Mouse (Mus musculus): ENCODE measurements around the gene Scamp5. TPM values are rescaled to one million over a fixed set of nuclear protein-coding genes. Genes with fewer than 3 reads are reported as not detected.

The Scamp5 gene
- polyA plus RNA-seq, 1 experiment from 2014 or later, result 13.7 TPM

- Histone ChIP-seq H3K9me3 (ENCODE audit: control insufficient read depth, low read length) (peaks cover 14% of the 10 kb centered on the region), H3K36me3 (ENCODE audit: control insufficient read depth, insufficient read depth, low read length) (no peaks in the 10 kb centered on the region), H3K27ac (ENCODE audit: low read depth) (no peak overlapping the region), H3K4me3 (ENCODE audit: low read depth, low read length) (no peak overlapping the region), H3K9ac (ENCODE audit: low read length) (no peak overlapping the region), H3K27me3 (replicated peaks; ENCODE audit: control insufficient read depth, insufficient read depth, low read length) (no peaks in the 10 kb centered on the region), H3K4me1 (replicated peaks; ENCODE audit: control insufficient read depth, insufficient read depth, low read length) (no peaks in the 10 kb centered on the region), H3K4me2 (ENCODE audit: low read length) (no peak overlapping the region)
- no peak for DNase-seq (ENCODE audit: low spot score)
- ATAC-seq (replicated peaks; ENCODE audit: low FRiP score, low TSS enrichment, low read depth), result no peak
- 97% methylated on average over 2 of the region's 2 CpGs for WGBS
These were observed 69.1 kb downstream of the Scamp5 start for GRCm38 (mm10) chr9:57398773-57399172.

GRCm38 (mm10) chr9:57392892-57393291 is 75.0 kb downstream of the Scamp5 start:
- Histone ChIP-seq H3K4me1 (replicated peaks; ENCODE audit: control insufficient read depth, insufficient read depth, low read length) (no peaks in the 10 kb centered on the region), H3K9ac (ENCODE audit: low read length) (no peak overlapping the region), H3K27me3 (replicated peaks; ENCODE audit: control insufficient read depth, insufficient read depth, low read length) (no peaks in the 10 kb centered on the region), H3K4me3 (ENCODE audit: low read depth, low read length) (no peak overlapping the region), H3K36me3 (ENCODE audit: control insufficient read depth, insufficient read depth, low read length) (no peaks in the 10 kb centered on the region), H3K4me2 (ENCODE audit: low read length) (no peak overlapping the region), H3K27ac (ENCODE audit: low read depth) (peak overlapping the region; percentile 51; the same call in 1 of the 2 replicates), H3K9me3 (ENCODE audit: control insufficient read depth, low read length) (no peaks in the 10 kb centered on the region)
- ATAC-seq (replicated peaks; ENCODE audit: low FRiP score, low TSS enrichment, low read depth) (0 out of 2 replicates have a peak, but pooled peaks have one; percentile 58), DNase-seq (ENCODE audit: low spot score) (no peak)
- 33% methylated on average over 1 of the region's 1 CpGs for WGBS

Other genes starting within 250 kb of the Scamp5 start
- gene Trcg1, start 231.5 kb downstream of the Scamp5 start, polyA plus RNA-seq (2014; fragmentation: Nextera tagmentation; extraction: Ambion mirVana), result not detected in 2 replicates
- gene 1700017B05Rik, start 205.4 kb downstream of the Scamp5 start, polyA plus RNA-seq (2014; fragmentation: Nextera tagmentation; extraction: Ambion mirVana), result 41.2 and 42.1 TPM in 2 replicates
- gene Ppcdc, start 27.9 kb downstream of the Scamp5 start, polyA plus RNA-seq (2014; fragmentation: Nextera tagmentation; extraction: Ambion mirVana), result 27.5 and 29.2 TPM in 2 replicates
- gene Rpp25, start 36.0 kb upstream of the Scamp5 start, polyA plus RNA-seq (2014; fragmentation: Nextera tagmentation; extraction: Ambion mirVana), result 8.6 and 10.7 TPM in 2 replicates
- gene Cox5a, start 53.2 kb upstream of the Scamp5 start, polyA plus RNA-seq (2014; fragmentation: Nextera tagmentation; extraction: Ambion mirVana), result 622 and 687 TPM in 2 replicates
- 18.9 and 21.9 TPM in 2 replicates for gene Fam219b, start 69.5 kb upstream of the Scamp5 start, polyA plus RNA-seq (2014; fragmentation: Nextera tagmentation; extraction: Ambion mirVana)
- gene Mpi, start 84.7 kb upstream of the Scamp5 start, polyA plus RNA-seq (2014; fragmentation: Nextera tagmentation; extraction: Ambion mirVana), result 40.4 and 42.7 TPM in 2 replicates
- gene Scamp2, start 92.9 kb upstream of the Scamp5 start, polyA plus RNA-seq (2014; fragmentation: Nextera tagmentation; extraction: Ambion mirVana), result 75.5 and 80.2 TPM in 2 replicates
- gene Ulk3, start 121.4 kb upstream of the Scamp5 start, polyA plus RNA-seq (2014; fragmentation: Nextera tagmentation; extraction: Ambion mirVana), result 14.2 and 14.3 TPM in 2 replicates
- not detected in 2 replicates for gene Cplx3, start 138.2 kb upstream of the Scamp5 start, polyA plus RNA-seq (2014; fragmentation: Nextera tagmentation; extraction: Ambion mirVana)
- not detected in 2 replicates for gene Lman1l, start 152.7 kb upstream of the Scamp5 start, polyA plus RNA-seq (2014; fragmentation: Nextera tagmentation; extraction: Ambion mirVana)
- gene Csk, start 185.6 kb upstream of the Scamp5 start, polyA plus RNA-seq (2014; fragmentation: Nextera tagmentation; extraction: Ambion mirVana), result 28.0 and 31.4 TPM in 2 replicates
- gene Cyp1a2, start 215.6 kb upstream of the Scamp5 start, polyA plus RNA-seq (2014; fragmentation: Nextera tagmentation; extraction: Ambion mirVana), result not detected in 2 replicates
- gene Cyp1a1, start 219.9 kb upstream of the Scamp5 start, polyA plus RNA-seq (2014; fragmentation: Nextera tagmentation; extraction: Ambion mirVana), result not detected in 2 replicates
- 25.1 and 25.7 TPM in 2 replicates for gene Edc3, start 240.5 kb upstream of the Scamp5 start, polyA plus RNA-seq (2014; fragmentation: Nextera tagmentation; extraction: Ambion mirVana)

Measured in intestine, embryonic 14.5 days (tissue).